Mouse (Mus musculus): ENCODE data around the gene Gcsam. TPM values are rescaled to one million over a fixed set of nuclear protein-coding genes. Genes with fewer than 3 reads are reported as not detected.

The Gcsam gene
- total RNA-seq, 4 experiments from 2014 or later: not detected

- DNase-seq (ENCODE audit: low spot score in 2 of 2): no peak
These were observed 41.3 kb downstream of the Gcsam start for GRCm38 (mm10) chr16:45651497-45651896.

- DNase-seq (ENCODE audit: low spot score in 2 of 2): no peak
These were observed 43.1 kb downstream of the Gcsam start for GRCm38 (mm10) chr16:45653009-45653933.

GRCm38 (mm10) chr16:45653934-45654332, 43.8 kb downstream of the Gcsam start, which contains the start of gene BC016579:
BC016579 (minus strand) TSS chr16:45654068.
- no peak for DNase-seq (ENCODE audit: low spot score in 2 of 2)

- no peak for DNase-seq (ENCODE audit: low spot score in 2 of 2)
These were observed 44.3 kb downstream of the Gcsam start for GRCm38 (mm10) chr16:45654465-45654864.

- DNase-seq (ENCODE audit: low spot score in 2 of 2): no peak
These were observed 47.5 kb downstream of the Gcsam start for GRCm38 (mm10) chr16:45657574-45658159.

GRCm38 (mm10) chr16:45658248-45658647, 48.1 kb downstream of the Gcsam start:
- DNase-seq (ENCODE audit: low spot score in 2 of 2): no peak

- peak in 1 of 2 experiments; percentile 29 for DNase-seq (ENCODE audit: low spot score in 2 of 2)
These were observed 49.4 kb downstream of the Gcsam start for GRCm38 (mm10) chr16:45659596-45659995.

GRCm38 (mm10) chr16:45662381-45662780, 52.2 kb downstream of the Gcsam start:
- DNase-seq (ENCODE audit: low spot score in 2 of 2): no peak

GRCm38 (mm10) chr16:45666136-45666535, 56.0 kb downstream of the Gcsam start:
- DNase-seq (ENCODE audit: low spot score in 2 of 2): no peak

GRCm38 (mm10) chr16:45668178-45668577, 58.0 kb downstream of the Gcsam start:
- DNase-seq (ENCODE audit: low spot score in 2 of 2): no peak

- no peak for DNase-seq (ENCODE audit: low spot score in 2 of 2)
These were observed 59.8 kb downstream of the Gcsam start for GRCm38 (mm10) chr16:45670005-45670404.

Other genes with a start within 250 kb of the Gcsam start
- 10 to 100 TPM; 73.9 to 89.3 (median 84.1) TPM for gene Cd200, start 201.3 kb upstream of the Gcsam start, total RNA-seq (2022)
- under 1 TPM; 0.24 to 0.49 (median 0.38) TPM for gene Gm609, start 117.4 kb upstream of the Gcsam start, total RNA-seq (2022)
- gene Gm17783, start 78.3 kb upstream of the Gcsam start, total RNA-seq (2022): not detected
- gene Slc9c1, start 75.1 kb upstream of the Gcsam start, total RNA-seq (2022): not detected
- gene BC016579, start 43.7 kb downstream of the Gcsam start, total RNA-seq (2022): under 1 TPM in 3 of 4 experiments, not detected in 1; 0.14 to 0.39 (median 0.18) TPM
- gene Tmprss7, start 83.3 kb downstream of the Gcsam start, total RNA-seq (2022): 1 to 10 TPM; 1.3 to 2.5 (median 1.6) TPM
- 100 to 1,000 TPM; 207 to 253 (median 235) TPM for gene Tagln3, start 114.2 kb downstream of the Gcsam start, total RNA-seq (2022)
- 10 to 100 TPM; 19.5 to 27.1 (median 21.8) TPM for gene Abhd10, start 132.6 kb downstream of the Gcsam start, total RNA-seq (2022)

Measured in layer of hippocampus, adult 8-10 months (tissue).